In the genomic region with DNA sequence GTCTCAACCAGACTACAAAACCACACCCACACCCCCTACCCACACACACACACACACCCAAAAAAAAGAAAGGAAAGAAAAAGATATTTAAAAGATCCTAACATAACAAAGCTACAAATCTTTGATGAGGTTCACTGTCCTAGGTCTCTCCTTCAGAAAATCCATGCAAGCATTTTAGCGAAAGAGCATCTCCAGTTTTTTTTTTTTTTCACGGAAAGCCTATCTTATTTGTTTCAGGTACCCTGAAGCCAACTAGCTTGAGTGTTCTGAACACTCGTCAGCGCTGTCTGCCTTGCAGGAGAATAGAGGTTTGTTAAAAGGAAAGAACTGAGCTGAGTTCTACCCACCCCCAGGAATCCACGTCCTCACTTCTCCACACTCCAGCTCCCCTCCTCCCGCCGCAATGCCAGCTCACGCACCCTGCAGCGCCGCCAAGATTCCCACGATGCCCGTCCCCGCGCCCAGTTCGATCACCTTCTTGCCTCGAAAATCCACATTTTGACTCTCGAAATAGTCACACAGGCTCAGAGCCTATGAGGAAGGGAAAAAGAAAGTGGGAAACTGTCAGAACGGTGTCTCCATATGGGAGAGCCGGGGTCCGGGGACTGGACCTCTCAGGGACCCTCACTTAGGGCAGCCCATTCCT, we compare ENCODE assay signal across 9 mouse cellular contexts. TPM values are rescaled to one million over a fixed set of nuclear protein-coding genes. Genes with fewer than 3 reads are reported as not detected.
A peak's percentile ranks its signal among the peaks of the same experiment; 100 is the strongest.
DNase-seq lines count a peak whose midpoint lies in the region; ATAC-seq lines count a peak whose summit lies in the region.
"Had no signal": no experiment of that assay in that cellular context is flagged by ENCODE, and none has a peak within 500 bp of the region (broad histone marks: within the 10 kb centered on the region; RNA-seq: fewer than 3 reads in every experiment).

No protein-coding gene starts in this region.

- H3K9me3 ChIP-seq in lung, embryonic 15.5 days, result no peaks in the 10 kb centered on the region
- no peaks in the 10 kb centered on the region for H3K9me3 ChIP-seq in limb, embryonic 13.5 days

- DNase-seq in adrenal gland, postnatal 36 days, result peak; percentile 39 to 40
- no peak for DNase-seq in adrenal gland, postnatal 4 days (ENCODE audit: low spot score in 2 of 2)
- no peak for DNase-seq in lung, adult 18-20 months
- peak; percentile 60 to 69 for DNase-seq in right cerebral cortex, postnatal 10 days (ENCODE audit: low spot score in 2 of 2)
- DNase-seq in urinary bladder, postnatal 10 days (ENCODE audit: low spot score), result no peak

- WGBS in lung, embryonic 15.5 days, result 1% methylated on average over 20 of the region's 20 CpGs
- WGBS in limb, embryonic 13.5 days, result 1% methylated on average over 20 of the region's 20 CpGs

- peak overlapping the region; percentile 62 for H3K9ac ChIP-seq in lung, embryonic 15.5 days
- H3K9ac ChIP-seq in limb, embryonic 13.5 days, result peak overlapping the region; percentile 79

- H3K4me3 ChIP-seq in lung, embryonic 15.5 days, result peak overlapping the region; percentile 82
- peak overlapping the region; percentile 79 for H3K4me3 ChIP-seq in limb, embryonic 13.5 days

- H3K36me3 ChIP-seq in lung, embryonic 15.5 days, result peaks cover 4% of the 10 kb centered on the region; the same call in 1 of the 2 replicates
- peaks cover 21% of the 10 kb centered on the region for H3K36me3 ChIP-seq in limb, embryonic 13.5 days

- H3K27ac ChIP-seq in lung, embryonic 15.5 days, result 0 out of 2 replicates have a peak overlapping the region, but pooled peaks have one; percentile 81
- H3K27ac ChIP-seq in limb, embryonic 13.5 days, result peak overlapping the region; percentile 69

- peaks cover 13% of the 10 kb centered on the region for H3K4me1 ChIP-seq in lung, embryonic 15.5 days
- peaks cover 19% of the 10 kb centered on the region for H3K4me1 ChIP-seq in limb, embryonic 13.5 days

- no peak for ATAC-seq in lung, embryonic 15.5 days (ENCODE audit: borderline replicate concordance, extremely low read depth, low FRiP score, low TSS enrichment)
- ATAC-seq in granulocyte monocyte progenitor cell, adult 5-6 weeks (replicated peaks; ENCODE audit: poor library complexity, severe bottlenecking), result peak; percentile 14; the same call in 1 of the 2 replicates
- ATAC-seq in limb, embryonic 13.5 days (ENCODE audit: low FRiP score, low read depth), result peak; percentile 26

- peak overlapping the region; percentile 97 for H3K4me2 ChIP-seq in lung, embryonic 15.5 days
- peak overlapping the region; percentile 97 for H3K4me2 ChIP-seq in limb, embryonic 13.5 days (replicated peaks)

- no peaks in the 10 kb centered on the region for H3K27me3 ChIP-seq in lung, embryonic 15.5 days
- peaks cover 11% of the 10 kb centered on the region for H3K27me3 ChIP-seq in limb, embryonic 13.5 days

RNA-seq across cellular contexts. Expression of gene Mettl1, which starts 0.5 kb away (rescaled TPM):
- 10 to 100 TPM; 20.1 to 21.4 TPM for total RNA-seq in adrenal gland, postnatal 36 days (2021)
- total RNA-seq in adrenal gland, postnatal 4 days (2021), result 10 to 100 TPM; 20.5 to 23.2 TPM
- polyA plus RNA-seq in lung, embryonic 15.5 days (2015; fragmentation: Nextera tagmentation; extraction: Ambion mirVana), result 45.8 and 49.6 TPM in 2 replicates
- 40.4 and 47.0 TPM in 2 replicates for total RNA-seq in granulocyte monocyte progenitor cell, adult 5-6 weeks (2014; fragmentation: Nextera tagmentation)
- 25.8 and 36.7 TPM in 2 replicates for total RNA-seq in granulocyte monocyte progenitor cell, adult 5-6 weeks (2017)
- polyA plus RNA-seq in limb, embryonic 13.5 days (2015; fragmentation: Nextera tagmentation; extraction: Ambion mirVana), result 65.5 and 66.9 TPM in 2 replicates

RNA-seq across cellular contexts. Expression of gene Eef1akmt3, which starts 0.6 kb away (rescaled TPM):
- total RNA-seq in adrenal gland, postnatal 36 days (2021), result under 1 TPM; 0.30 to 0.53 TPM
- total RNA-seq in adrenal gland, postnatal 4 days (2021), result under 1 TPM; 0.40 to 0.53 TPM
- polyA plus RNA-seq in lung, embryonic 15.5 days (2015; fragmentation: Nextera tagmentation; extraction: Ambion mirVana), result 0.52 and 0.58 TPM in 2 replicates
- 0.13 TPM in 1 of 2 replicates, not detected in the other for total RNA-seq in granulocyte monocyte progenitor cell, adult 5-6 weeks (2014; fragmentation: Nextera tagmentation)
- total RNA-seq in granulocyte monocyte progenitor cell, adult 5-6 weeks (2017), result not detected in 2 replicates
- polyA plus RNA-seq in limb, embryonic 13.5 days (2015; fragmentation: Nextera tagmentation; extraction: Ambion mirVana), result 1.0 and 1.1 TPM in 2 replicates
- total RNA-seq: hematopoietic stem cell, adult 5-6 weeks had no signal

RNA-seq across cellular contexts. Expression of gene Cyp27b1, which starts 7.4 kb away (rescaled TPM):
- under 1 TPM; 0.26 to 0.76 TPM for total RNA-seq in adrenal gland, postnatal 36 days (2021)
- total RNA-seq in adrenal gland, postnatal 4 days (2021), result 1 to 10 TPM; 1.1 to 1.2 TPM
- polyA plus RNA-seq in lung, embryonic 15.5 days (2015; fragmentation: Nextera tagmentation; extraction: Ambion mirVana), result 0.16 and 0.25 TPM in 2 replicates
- total RNA-seq in granulocyte monocyte progenitor cell, adult 5-6 weeks (2014; fragmentation: Nextera tagmentation), result 0.45 TPM in 1 of 2 replicates, not detected in the other
- total RNA-seq in granulocyte monocyte progenitor cell, adult 5-6 weeks (2017), result 0.69 TPM in 1 of 2 replicates, not detected in the other
- polyA plus RNA-seq in limb, embryonic 13.5 days (2015; fragmentation: Nextera tagmentation; extraction: Ambion mirVana), result 0.10 and 0.15 TPM in 2 replicates
- total RNA-seq: hematopoietic stem cell, adult 5-6 weeks had no signal

RNA-seq across cellular contexts. Expression of gene Tsfm, which starts 10.1 kb away (rescaled TPM):
- 10 to 100 TPM; 64.4 to 71.3 TPM for total RNA-seq in adrenal gland, postnatal 36 days (2021)
- total RNA-seq in adrenal gland, postnatal 4 days (2021), result 10 to 100 TPM; 67.0 to 70.6 TPM
- 73.2 and 79.2 TPM in 2 replicates for polyA plus RNA-seq in lung, embryonic 15.5 days (2015; fragmentation: Nextera tagmentation; extraction: Ambion mirVana)
- total RNA-seq in granulocyte monocyte progenitor cell, adult 5-6 weeks (2014; fragmentation: Nextera tagmentation), result 32.9 and 52.7 TPM in 2 replicates
- 33.1 and 41.5 TPM in 2 replicates for total RNA-seq in granulocyte monocyte progenitor cell, adult 5-6 weeks (2017)
- polyA plus RNA-seq in limb, embryonic 13.5 days (2015; fragmentation: Nextera tagmentation; extraction: Ambion mirVana), result 80.8 and 81.1 TPM in 2 replicates

RNA-seq across cellular contexts. Expression of gene March9, which starts 19.3 kb away (rescaled TPM):
- total RNA-seq in adrenal gland, postnatal 36 days (2021), result 1 to 10 TPM; 9.3 to 9.7 TPM
- 10 to 100 TPM; 11.3 to 12.1 TPM for total RNA-seq in adrenal gland, postnatal 4 days (2021)
- polyA plus RNA-seq in lung, embryonic 15.5 days (2015; fragmentation: Nextera tagmentation; extraction: Ambion mirVana), result 0.61 and 0.86 TPM in 2 replicates
- not detected in 2 replicates for total RNA-seq in granulocyte monocyte progenitor cell, adult 5-6 weeks (2014; fragmentation: Nextera tagmentation)
- not detected in 2 replicates for total RNA-seq in granulocyte monocyte progenitor cell, adult 5-6 weeks (2017)
- 1.5 and 1.8 TPM in 2 replicates for polyA plus RNA-seq in limb, embryonic 13.5 days (2015; fragmentation: Nextera tagmentation; extraction: Ambion mirVana)

Comparison
In these comparisons a context has a peak if more than half of its experiments do, and no peak if none do; other contexts are left out.
1. DNase-seq: peak in adrenal gland, postnatal 36 days (2 of 2) and right cerebral cortex, postnatal 10 days (2 of 2); none in adrenal gland, postnatal 4 days (0 of 2), lung, adult 18-20 months (0 of 2) and urinary bladder, postnatal 10 days (single experiment).